Mouse (Mus musculus): ENCODE measurements around the gene Skap1.

DNA sequence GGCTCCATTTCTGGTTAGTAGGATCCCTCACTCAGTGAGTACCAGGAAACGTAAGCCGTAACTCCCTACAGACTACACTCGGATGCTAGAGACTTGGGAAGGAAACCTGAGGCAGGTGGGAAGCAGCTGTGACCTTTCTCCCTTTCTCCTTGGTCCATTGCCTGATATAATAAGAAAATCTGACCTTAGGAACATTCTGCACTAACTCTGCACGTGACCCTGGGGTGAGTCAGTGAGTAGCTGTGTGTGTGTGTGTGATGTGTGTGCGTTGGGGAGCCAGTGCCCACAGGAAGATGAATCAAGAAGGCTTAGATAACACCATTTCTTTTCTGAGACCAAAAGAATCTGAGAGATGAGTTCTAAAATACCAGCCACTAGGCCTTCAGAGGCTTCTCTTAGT is 34.5 kb upstream of the Skap1 start:
- TF ChIP-seq POLR2A (IDR thresholded peaks at IDR 0.05; ENCODE audit: insufficient read length, low read depth): no peak
- TF ChIP-seq MYOD1 (IDR thresholded peaks at IDR 0.05; ENCODE audit: control insufficient read depth in 1 of 3, insufficient read length in 2 of 3, low read depth in 2 of 3): peak in 1 of 3 experiments; percentile 24
- TF ChIP-seq TCF12 (IDR thresholded peaks at IDR 0.05; ENCODE audit: insufficient read depth, poor library complexity, severe bottlenecking): no peak
